Mouse (Mus musculus) adipocyte (in vitro differentiated cells): ENCODE data around the gene Rsph10b.
"Not testable (repeated sequence)": the region's sequence is repeated elsewhere in the genome, so short reads cannot be mapped to it uniquely, and the experiment has no call there.

ENCODE experiments used
- DNase-seq: peaks from one replicate; pipeline ENCODE4 v3.0.0-alpha.2; 2016; ENCODE audit warnings: low spot score

Gene Rsph10b

GRCm38 (mm10) chr5:143993260-143993659 lies 60.4 kb downstream of the Rsph10b start:
- DNase-seq: no peak

GRCm38 (mm10) chr5:143993849-143994248 lies 61.0 kb downstream of the Rsph10b start:
- no peak for DNase-seq

GRCm38 (mm10) chr5:143994632-143995365 lies 62.0 kb downstream of the Rsph10b start:
- DNase-seq: no peak

- no peak for DNase-seq
Measured at GRCm38 (mm10) chr5:143999409-143999808, 66.6 kb downstream of the Rsph10b start.

GRCm38 (mm10) chr5:144002461-144003192 lies 69.8 kb downstream of the Rsph10b start:
- DNase-seq: no peak

- not testable (repeated sequence) for DNase-seq
Measured at GRCm38 (mm10) chr5:144013366-144014134, 80.7 kb downstream of the Rsph10b start.

GRCm38 (mm10) chr5:144014551-144015311 lies 81.9 kb downstream of the Rsph10b start, which contains the start of gene Ccz1:
Ccz1 (minus strand) TSS chr5:144014877.
- DNase-seq: peak; percentile 92

- no peak for DNase-seq
Measured at GRCm38 (mm10) chr5:144015312-144015650, 82.4 kb downstream of the Rsph10b start.

- DNase-seq: no peak
Measured at GRCm38 (mm10) chr5:144015845-144016244, 83.0 kb downstream of the Rsph10b start.

- DNase-seq: no peak
Measured at GRCm38 (mm10) chr5:144026620-144027263, 93.9 kb downstream of the Rsph10b start, which contains the start of gene Ocm. Ocm (minus strand) TSS chr5:144026670.

- DNase-seq: no peak
Measured at GRCm38 (mm10) chr5:144032491-144032890, 99.7 kb downstream of the Rsph10b start.

GRCm38 (mm10) chr5:144034567-144034966 lies 101.7 kb downstream of the Rsph10b start:
- no peak for DNase-seq
